Mouse (Mus musculus): ENCODE data around the gene Tril.

- TF ChIP-seq CTCF (IDR thresholded peaks at IDR 0.05; ENCODE audit: low read depth) (no peak), EP300 (IDR thresholded peaks at IDR 0.05; ENCODE audit: low read depth) (no peak)
These were observed 24.0 kb upstream of the Tril start for GRCm38 (mm10) chr6:53844626-53845025.
